Mouse (Mus musculus): ENCODE measurements around the gene Zfp536. TPM values are rescaled to one million over a fixed set of nuclear protein-coding genes. Genes with fewer than 3 reads are reported as not detected.

Gene Zfp536
- polyA plus RNA-seq, 1 experiment = 0.49 TPM

DNA sequence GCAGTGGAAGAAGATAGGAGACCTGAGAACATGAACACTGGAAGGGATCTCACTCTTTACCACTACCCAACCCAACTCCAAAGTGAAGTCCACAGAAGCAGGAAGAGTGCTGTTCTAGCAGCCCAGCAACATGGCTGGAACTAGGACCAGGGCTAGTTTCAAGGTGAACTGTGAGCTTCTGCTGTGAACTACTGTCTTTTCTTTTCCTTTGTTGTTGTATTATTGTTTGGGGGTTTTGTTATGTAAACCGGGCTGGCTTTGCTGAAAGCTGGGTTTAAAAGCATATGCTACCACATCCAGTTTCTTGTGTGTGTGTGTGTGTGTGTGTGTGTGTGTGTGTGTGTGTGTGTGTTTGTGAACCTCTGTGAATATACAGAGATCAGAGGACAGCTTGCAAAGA lies 216.6 kb downstream of the Zfp536 start:
- no peaks in the 10 kb centered on the region for H3K27me3 ChIP-seq (ENCODE audit: control insufficient read depth, insufficient read depth, low read length)
- WGBS = 71% methylated on average over 1 of the region's 1 CpGs
- TF ChIP-seq CTCF (IDR thresholded peaks at IDR 0.05; ENCODE audit: borderline replicate concordance, control insufficient read depth, extremely low read depth, insufficient read depth, low read length, poor library complexity) = no peak
- TF ChIP-seq POLR2A (IDR thresholded peaks at IDR 0.05; ENCODE audit: control insufficient read depth, extremely low read depth, insufficient read depth, low read length, poor library complexity) = no peak
- H3K4me3 ChIP-seq (ENCODE audit: control insufficient read depth, insufficient read depth, low read length) = no peak overlapping the region
- no peak for DNase-seq
- no peaks in the 10 kb centered on the region for H3K4me1 ChIP-seq (replicated peaks; ENCODE audit: control insufficient read depth, insufficient read depth, low read length)
- no peak overlapping the region for H3K27ac ChIP-seq (ENCODE audit: control insufficient read depth, insufficient read depth, low read length)
- no peaks in the 10 kb centered on the region for H3K36me3 ChIP-seq (ENCODE audit: control insufficient read depth, insufficient read depth, low read length)

GRCm38 (mm10) chr7:37554405-37554804 lies 219.0 kb downstream of the Zfp536 start:
- H3K4me3 ChIP-seq (ENCODE audit: control insufficient read depth, insufficient read depth, low read length) = no peak overlapping the region
- no peaks in the 10 kb centered on the region for H3K4me1 ChIP-seq (replicated peaks; ENCODE audit: control insufficient read depth, insufficient read depth, low read length)
- WGBS = 91% methylated on average over 5 of the region's 5 CpGs
- H3K27me3 ChIP-seq (ENCODE audit: control insufficient read depth, insufficient read depth, low read length) = no peaks in the 10 kb centered on the region
- no peaks in the 10 kb centered on the region for H3K36me3 ChIP-seq (ENCODE audit: control insufficient read depth, insufficient read depth, low read length)
- DNase-seq = no peak
- TF ChIP-seq CTCF (IDR thresholded peaks at IDR 0.05; ENCODE audit: borderline replicate concordance, control insufficient read depth, extremely low read depth, insufficient read depth, low read length, poor library complexity) (no peak), POLR2A (IDR thresholded peaks at IDR 0.05; ENCODE audit: control insufficient read depth, extremely low read depth, insufficient read depth, low read length, poor library complexity) (no peak)
- no peak overlapping the region for H3K27ac ChIP-seq (ENCODE audit: control insufficient read depth, insufficient read depth, low read length)

- no peak for DNase-seq
- no peaks in the 10 kb centered on the region for H3K27me3 ChIP-seq (ENCODE audit: control insufficient read depth, insufficient read depth, low read length)
- 92% methylated on average over 3 of the region's 3 CpGs for WGBS
- no peaks in the 10 kb centered on the region for H3K36me3 ChIP-seq (ENCODE audit: control insufficient read depth, insufficient read depth, low read length)
- no peak for TF ChIP-seq CTCF (IDR thresholded peaks at IDR 0.05; ENCODE audit: borderline replicate concordance, control insufficient read depth, extremely low read depth, insufficient read depth, low read length, poor library complexity)
- TF ChIP-seq POLR2A (IDR thresholded peaks at IDR 0.05; ENCODE audit: control insufficient read depth, extremely low read depth, insufficient read depth, low read length, poor library complexity) = no peak
- H3K4me1 ChIP-seq (replicated peaks; ENCODE audit: control insufficient read depth, insufficient read depth, low read length) = no peaks in the 10 kb centered on the region
- no peak overlapping the region for H3K4me3 ChIP-seq (ENCODE audit: control insufficient read depth, insufficient read depth, low read length)
- no peak overlapping the region for H3K27ac ChIP-seq (ENCODE audit: control insufficient read depth, insufficient read depth, low read length)
Measured at GRCm38 (mm10) chr7:37553646-37554045, 219.8 kb downstream of the Zfp536 start.

DNA sequence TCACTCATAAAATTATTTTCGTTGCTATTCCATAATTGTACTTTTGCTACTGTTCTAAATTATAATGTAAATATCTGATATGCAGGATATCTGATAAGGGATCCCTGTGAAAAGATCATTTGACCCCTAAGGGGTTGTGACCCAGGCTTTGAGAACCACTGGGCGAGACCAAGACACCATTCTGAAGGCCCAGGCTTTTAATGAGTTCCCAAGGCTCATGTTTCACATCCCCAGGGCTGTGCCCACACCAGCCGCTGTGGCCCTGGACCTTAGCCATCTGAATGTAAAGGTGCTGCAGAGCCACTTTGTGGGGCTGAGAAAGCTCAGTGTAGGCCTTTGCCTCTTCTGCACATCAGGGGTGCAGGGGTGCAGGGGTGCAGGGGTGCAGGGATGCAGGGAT lies 221.1 kb downstream of the Zfp536 start:
- Histone ChIP-seq H3K36me3 (ENCODE audit: control insufficient read depth, insufficient read depth, low read length) (no peaks in the 10 kb centered on the region), H3K27ac (ENCODE audit: control insufficient read depth, insufficient read depth, low read length) (no peak overlapping the region), H3K27me3 (ENCODE audit: control insufficient read depth, insufficient read depth, low read length) (no peaks in the 10 kb centered on the region), H3K4me3 (ENCODE audit: control insufficient read depth, insufficient read depth, low read length) (no peak overlapping the region), H3K4me1 (replicated peaks; ENCODE audit: control insufficient read depth, insufficient read depth, low read length) (no peaks in the 10 kb centered on the region)
- 86% methylated on average over 3 of the region's 3 CpGs for WGBS
- no peak for DNase-seq
- TF ChIP-seq CTCF (IDR thresholded peaks at IDR 0.05; ENCODE audit: borderline replicate concordance, control insufficient read depth, extremely low read depth, insufficient read depth, low read length, poor library complexity) (no peak), POLR2A (IDR thresholded peaks at IDR 0.05; ENCODE audit: control insufficient read depth, extremely low read depth, insufficient read depth, low read length, poor library complexity) (no peak)

- 80% methylated on average over 15 of the region's 15 CpGs for WGBS
- Histone ChIP-seq H3K27ac (ENCODE audit: control insufficient read depth, insufficient read depth, low read length) (no peak overlapping the region), H3K36me3 (ENCODE audit: control insufficient read depth, insufficient read depth, low read length) (no peaks in the 10 kb centered on the region), H3K4me3 (ENCODE audit: control insufficient read depth, insufficient read depth, low read length) (no peak overlapping the region), H3K4me1 (replicated peaks; ENCODE audit: control insufficient read depth, insufficient read depth, low read length) (no peaks in the 10 kb centered on the region), H3K27me3 (ENCODE audit: control insufficient read depth, insufficient read depth, low read length) (no peaks in the 10 kb centered on the region)
- TF ChIP-seq CTCF (IDR thresholded peaks at IDR 0.05; ENCODE audit: borderline replicate concordance, control insufficient read depth, extremely low read depth, insufficient read depth, low read length, poor library complexity) (no peak), POLR2A (IDR thresholded peaks at IDR 0.05; ENCODE audit: control insufficient read depth, extremely low read depth, insufficient read depth, low read length, poor library complexity) (no peak)
- DNase-seq = no peak
Measured at GRCm38 (mm10) chr7:37548805-37549204, 224.6 kb downstream of the Zfp536 start.

- no peak for DNase-seq
Measured at GRCm38 (mm10) chr7:37544011-37544410, 229.4 kb downstream of the Zfp536 start.

DNA sequence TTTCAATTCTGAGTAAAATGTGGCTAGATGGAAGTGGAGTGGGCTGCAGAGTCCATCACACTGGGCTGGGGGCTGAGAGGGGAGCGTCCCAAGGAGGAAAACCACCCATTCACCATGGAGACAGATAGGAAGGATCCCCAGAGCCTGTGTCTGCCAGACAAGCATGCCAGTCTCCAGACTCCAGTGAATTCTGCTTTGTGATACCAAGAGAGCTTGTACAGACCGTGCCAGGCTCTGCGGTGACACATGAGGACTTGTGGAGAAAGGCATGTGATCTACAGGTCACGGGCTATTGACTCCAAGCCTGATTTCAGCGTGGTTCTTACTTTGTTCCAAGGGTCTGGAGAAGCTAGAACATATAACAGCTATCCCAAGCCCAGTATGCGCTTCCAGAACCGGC lies 230.5 kb downstream of the Zfp536 start:
- 85% methylated on average over 7 of the region's 7 CpGs for WGBS

More at GRCm38 (mm10) chr7:37544011-37544410, 229.4 kb downstream of the Zfp536 start:
- Histone ChIP-seq H3K27ac (ENCODE audit: control insufficient read depth, insufficient read depth, low read length) (no peak overlapping the region), H3K4me1 (replicated peaks; ENCODE audit: control insufficient read depth, insufficient read depth, low read length) (no peaks in the 10 kb centered on the region), H3K27me3 (ENCODE audit: control insufficient read depth, insufficient read depth, low read length) (no peaks in the 10 kb centered on the region), H3K36me3 (ENCODE audit: control insufficient read depth, insufficient read depth, low read length) (no peaks in the 10 kb centered on the region), H3K4me3 (ENCODE audit: control insufficient read depth, insufficient read depth, low read length) (no peak overlapping the region)
- TF ChIP-seq CTCF (IDR thresholded peaks at IDR 0.05; ENCODE audit: borderline replicate concordance, control insufficient read depth, extremely low read depth, insufficient read depth, low read length, poor library complexity) (no peak), POLR2A (IDR thresholded peaks at IDR 0.05; ENCODE audit: control insufficient read depth, extremely low read depth, insufficient read depth, low read length, poor library complexity) (no peak)
- WGBS = 55% methylated on average over 6 of the region's 6 CpGs

More for the DNA sequence above, 230.5 kb downstream of the Zfp536 start:
- TF ChIP-seq POLR2A (IDR thresholded peaks at IDR 0.05; ENCODE audit: control insufficient read depth, extremely low read depth, insufficient read depth, low read length, poor library complexity) = no peak
- no peak for TF ChIP-seq CTCF (IDR thresholded peaks at IDR 0.05; ENCODE audit: borderline replicate concordance, control insufficient read depth, extremely low read depth, insufficient read depth, low read length, poor library complexity)
- Histone ChIP-seq H3K27ac (ENCODE audit: control insufficient read depth, insufficient read depth, low read length) (no peak overlapping the region), H3K4me1 (replicated peaks; ENCODE audit: control insufficient read depth, insufficient read depth, low read length) (no peaks in the 10 kb centered on the region), H3K4me3 (ENCODE audit: control insufficient read depth, insufficient read depth, low read length) (no peak overlapping the region), H3K27me3 (ENCODE audit: control insufficient read depth, insufficient read depth, low read length) (no peaks in the 10 kb centered on the region), H3K36me3 (ENCODE audit: control insufficient read depth, insufficient read depth, low read length) (no peaks in the 10 kb centered on the region)
- DNase-seq = no peak

Measured in thymus, adult 2 months (tissue).